Mouse (Mus musculus) cortical plate, adult 2 months (tissue): ENCODE results near the gene Akap1. TPM values are rescaled to one million over a fixed set of nuclear protein-coding genes. Genes with fewer than 3 reads are reported as not detected.

Source experiments
- H3K27ac ChIP-seq: fragments of 200-500 bp; 2 replicates; pipeline ENCODE4 v1.5.1; 2012; ENCODE audit warnings: low read length, control low read depth, inconsistent platforms; ENCODE audit not compliant: insufficient read depth
- H3K4me1 ChIP-seq: fragments of 200-500 bp; 2 replicates; pipeline ENCODE4 v1.6.1; 2011; ENCODE audit warnings: low read length; ENCODE audit not compliant: control insufficient read depth, insufficient read depth
- H3K4me3 ChIP-seq: fragments of 200-500 bp; 2 replicates; pipeline ENCODE4 v1.5.1; 2011; ENCODE audit warnings: mild to moderate bottlenecking, low read length, control low read depth; ENCODE audit not compliant: insufficient read depth
- CTCF ChIP-seq: fragments of 200-500 bp; IDR thresholded peaks from 2 replicates; pipeline ENCODE4 v1.5.1; 2011; ENCODE audit warnings: mild to moderate bottlenecking, control low read depth, low read length; ENCODE audit not compliant: insufficient read depth; ENCODE audit errors: extremely low read depth
- POLR2A ChIP-seq: fragments of 200-500 bp; IDR thresholded peaks from 2 replicates; pipeline ENCODE4 v1.6.1; 2011; ENCODE audit warnings: mild to moderate bottlenecking, low read length, control low read depth; ENCODE audit not compliant: insufficient read depth; ENCODE audit errors: extremely low read depth
- polyA plus RNA-seq: library from polyadenylated mRNA; depleted of rRNA; stranded (reverse); fragments of >200 nt; gene quantifications from 2 replicates; pipeline ENCODE4 v1.2.3, GENCODE M21; 2012; rRNA removed

Gene Akap1
- polyA plus RNA-seq, 1 experiment, result 42.3 TPM

GRCm38 (mm10) chr11:88803231-88804010 lies 61.0 kb downstream of the Akap1 start:
- Histone ChIP-seq H3K27ac (no peak overlapping the region), H3K4me1 (no peaks in the 10 kb centered on the region), H3K4me3 (peak overlapping the region; percentile 9)
- TF ChIP-seq CTCF (no peak), POLR2A (no peak)

- Histone ChIP-seq H3K4me3 (no peak overlapping the region), H3K4me1 (no peaks in the 10 kb centered on the region), H3K27ac (no peak overlapping the region)
- TF ChIP-seq CTCF, result no peak
- no peak for TF ChIP-seq POLR2A
Observed at GRCm38 (mm10) chr11:88796207-88796606, 68.2 kb downstream of the Akap1 start.

- Histone ChIP-seq H3K4me1 (no peaks in the 10 kb centered on the region), H3K27ac (no peak overlapping the region), H3K4me3 (no peak overlapping the region)
- TF ChIP-seq POLR2A (no peak), CTCF (no peak)
Observed at GRCm38 (mm10) chr11:88789893-88790292, 74.5 kb downstream of the Akap1 start.

- no peaks in the 10 kb centered on the region for H3K4me1 ChIP-seq
- H3K27ac ChIP-seq, result no peak overlapping the region
- TF ChIP-seq POLR2A (no peak), CTCF (no peak)
- no peak overlapping the region for H3K4me3 ChIP-seq
Observed at GRCm38 (mm10) chr11:88786816-88787215, 77.6 kb downstream of the Akap1 start.

- H3K4me1 ChIP-seq, result no peaks in the 10 kb centered on the region
- no peak overlapping the region for H3K4me3 ChIP-seq
- TF ChIP-seq CTCF, result no peak
- TF ChIP-seq POLR2A, result no peak
- no peak overlapping the region for H3K27ac ChIP-seq
Observed at GRCm38 (mm10) chr11:88783525-88783924, 80.9 kb downstream of the Akap1 start.

GRCm38 (mm10) chr11:88782531-88782930 lies 81.9 kb downstream of the Akap1 start:
- TF ChIP-seq CTCF (no peak), POLR2A (no peak)
- no peak overlapping the region for H3K27ac ChIP-seq
- no peak overlapping the region for H3K4me3 ChIP-seq
- 0 out of 2 replicates have a peak, but pooled peaks cover 2% of the 10 kb centered on the region for H3K4me1 ChIP-seq

Other genes with a start within 250 kb of the Akap1 start
- gene Msi2, start 146.1 kb downstream of the Akap1 start, polyA plus RNA-seq, result 57.1 and 57.5 TPM in 2 replicates
- 16.1 and 16.8 TPM in 2 replicates for gene Scpep1, start 90.9 kb upstream of the Akap1 start, polyA plus RNA-seq
- gene Elobl, start 102.3 kb upstream of the Akap1 start, polyA plus RNA-seq, result not detected in 2 replicates
- gene Coil, start 105.7 kb upstream of the Akap1 start, polyA plus RNA-seq, result 18.8 and 19.3 TPM in 2 replicates
- 3.2 and 3.7 TPM in 2 replicates for gene Trim25, start 134.8 kb upstream of the Akap1 start, polyA plus RNA-seq
- gene Dgke, start 202.3 kb upstream of the Akap1 start, polyA plus RNA-seq, result 35.3 and 36.2 TPM in 2 replicates
- gene Gm525, start 209.3 kb upstream of the Akap1 start, polyA plus RNA-seq, result 0.23 and 0.45 TPM in 2 replicates